30 mouse cellular contexts compared by ENCODE assay signal in the genomic region with DNA sequence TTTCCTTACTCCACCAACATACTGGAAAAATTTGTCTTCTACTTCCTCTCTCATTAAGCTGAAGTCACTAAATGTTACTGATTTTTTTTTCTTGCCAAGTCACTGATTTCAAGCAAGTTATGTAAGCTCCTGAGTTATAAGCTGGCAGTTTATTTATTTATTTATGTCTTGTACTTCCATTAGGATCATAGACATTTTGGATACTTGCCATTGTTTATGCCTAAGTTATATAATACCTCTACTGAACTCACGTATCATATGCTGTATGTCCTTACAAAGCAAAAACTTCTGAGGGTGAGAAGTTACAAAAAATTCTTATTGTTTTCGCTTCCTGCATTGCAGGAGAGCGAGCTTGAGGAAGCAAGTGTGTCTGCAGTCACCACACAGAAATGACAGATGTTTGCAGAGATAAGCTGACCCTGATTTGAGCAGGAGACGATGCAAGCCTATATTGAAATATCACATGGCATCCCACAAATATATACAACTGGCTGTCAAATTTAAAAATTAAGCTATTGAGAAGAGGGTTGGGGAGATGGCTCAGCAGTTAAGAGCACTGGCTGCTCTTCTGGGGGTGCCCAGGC.
DNase-seq lines count a peak whose midpoint lies in the region; ATAC-seq and TF ChIP-seq lines count a peak whose summit lies in the region.
"Had no signal": no experiment of that assay in that cellular context is flagged by ENCODE, and none has a peak within 500 bp of the region (broad histone marks: within the 10 kb centered on the region; RNA-seq: fewer than 3 reads in every experiment).

No protein-coding gene starts in this region.

- DNase-seq in kidney, postnatal 0 days (ENCODE audit: low spot score) = peak; percentile 31
- no peak for DNase-seq in kidney, postnatal 10 days
- no peak for DNase-seq in lung, postnatal 36 days
- DNase-seq in layer of hippocampus, adult 9-11 months = no peak
- DNase-seq: adrenal gland, postnatal 10 days; adrenal gland, postnatal 36 days; B cell, adult 2 months; cerebellum, adult 18-20 months; cerebellum, adult 9-11 months; cerebellum, postnatal 25 days; embryo, embryonic 11 days; gastrocnemius, postnatal 10 days; gastrocnemius, postnatal 36 days; heart, adult 11 months; heart, postnatal 14 days; heart, postnatal 4 days had no signal

- ATAC-seq in kidney, postnatal 0 days (replicated peaks; ENCODE audit: low FRiP score, low read depth) = no peak
- peak; percentile 59 for ATAC-seq in lung, embryonic 16.5 days (ENCODE audit: low read depth)
- peak; percentile 65 for ATAC-seq in megakaryocyte progenitor cell, adult 5-6 weeks (replicated peaks; ENCODE audit: poor library complexity)
- ATAC-seq: forebrain, embryonic 15.5 days; Patski had no signal

- no peak for TF ChIP-seq CTCF in kidney, postnatal 0 days (IDR thresholded peaks at IDR 0.05; ENCODE audit: low read depth)

- H3K4me3 ChIP-seq in kidney, postnatal 0 days (replicated peaks; ENCODE audit: low read depth, low read length) = no peak overlapping the region
- H3K4me3 ChIP-seq in lung, embryonic 16.5 days (ENCODE audit: low read length) = no peak overlapping the region
- H3K4me3 ChIP-seq: embryonic facial prominence, embryonic 10.5 days; embryonic facial prominence, embryonic 13.5 days; erythroblast, embryonic 14.5 days; forebrain, embryonic 12.5 days; forebrain, embryonic 15.5 days; heart, embryonic 12.5 days; heart, embryonic 15.5 days; hindbrain, embryonic 12.5 days; hindbrain, embryonic 15.5 days had no signal

- H3K4me2 ChIP-seq in kidney, postnatal 0 days (ENCODE audit: low read length) = no peak overlapping the region
- no peak overlapping the region for H3K4me2 ChIP-seq in lung, embryonic 16.5 days (ENCODE audit: low read depth, low read length)
- H3K4me2 ChIP-seq: forebrain, embryonic 12.5 days; forebrain, embryonic 15.5 days; heart, embryonic 12.5 days; heart, embryonic 15.5 days; hindbrain, embryonic 12.5 days; hindbrain, embryonic 15.5 days had no signal

- no peak overlapping the region for H3K27ac ChIP-seq in kidney, postnatal 0 days
- H3K27ac ChIP-seq in lung, embryonic 16.5 days (ENCODE audit: low read length) = no peak overlapping the region
- H3K27ac ChIP-seq: embryonic facial prominence, embryonic 13.5 days; forebrain, embryonic 12.5 days; forebrain, embryonic 15.5 days; heart, embryonic 15.5 days; hindbrain, embryonic 12.5 days; hindbrain, embryonic 15.5 days had no signal

- no peaks in the 10 kb centered on the region for H3K36me3 ChIP-seq in kidney, postnatal 0 days (ENCODE audit: insufficient read depth, low read length)
- H3K36me3 ChIP-seq in lung, embryonic 16.5 days (ENCODE audit: control insufficient read depth, insufficient read depth, low read length) = no peaks in the 10 kb centered on the region
- H3K36me3 ChIP-seq: embryonic facial prominence, embryonic 10.5 days; embryonic facial prominence, embryonic 13.5 days; forebrain, embryonic 12.5 days; forebrain, embryonic 15.5 days; G1E; heart, embryonic 12.5 days; heart, embryonic 15.5 days; hindbrain, embryonic 12.5 days; hindbrain, embryonic 15.5 days had no signal

- no peaks in the 10 kb centered on the region for H3K27me3 ChIP-seq in kidney, postnatal 0 days (ENCODE audit: insufficient read depth, low read length)
- no peaks in the 10 kb centered on the region for H3K27me3 ChIP-seq in lung, embryonic 16.5 days (ENCODE audit: control insufficient read depth, insufficient read depth, low read depth, low read length)
- H3K27me3 ChIP-seq: CH12.LX; embryonic facial prominence, embryonic 13.5 days; forebrain, embryonic 12.5 days; forebrain, embryonic 15.5 days; hindbrain, embryonic 12.5 days; hindbrain, embryonic 15.5 days; Patski had no signal

- H3K9ac ChIP-seq in kidney, postnatal 0 days (ENCODE audit: low read depth, low read length) = no peak overlapping the region
- H3K9ac ChIP-seq in lung, embryonic 16.5 days (ENCODE audit: low read length) = no peak overlapping the region
- H3K9ac ChIP-seq: embryonic facial prominence, embryonic 13.5 days; forebrain, embryonic 12.5 days; forebrain, embryonic 15.5 days; heart, embryonic 12.5 days; heart, embryonic 15.5 days; hindbrain, embryonic 12.5 days; hindbrain, embryonic 15.5 days had no signal

- WGBS in kidney, postnatal 0 days = 71% methylated on average over 4 of the region's 4 CpGs
- 47% methylated on average over 4 of the region's 4 CpGs for WGBS in lung, embryonic 16.5 days

- H3K4me1 ChIP-seq in kidney, postnatal 0 days (replicated peaks; ENCODE audit: insufficient read depth, low read length) = no peaks in the 10 kb centered on the region
- 0 out of 2 replicates have a peak, but pooled peaks cover 2% of the 10 kb centered on the region for H3K4me1 ChIP-seq in lung, embryonic 16.5 days (replicated peaks; ENCODE audit: control insufficient read depth, insufficient read depth, low read length)
- H3K4me1 ChIP-seq: hindbrain, embryonic 12.5 days had no signal

- no peaks in the 10 kb centered on the region for H3K9me3 ChIP-seq in kidney, postnatal 0 days (replicated peaks; ENCODE audit: low read length)
- no peaks in the 10 kb centered on the region for H3K9me3 ChIP-seq in lung, embryonic 16.5 days (ENCODE audit: control insufficient read depth, low read length)
- H3K9me3 ChIP-seq: forebrain, embryonic 12.5 days; forebrain, embryonic 15.5 days; heart, embryonic 15.5 days; hindbrain, embryonic 12.5 days; hindbrain, embryonic 15.5 days had no signal
